15 mouse cellular contexts compared by ENCODE assay signal in genomic region chr3:115693390-115693789, GRCm38 (mm10). TPM values are rescaled to one million over a fixed set of nuclear protein-coding genes. Genes with fewer than 3 reads are reported as not detected.
A peak's percentile ranks its signal among the peaks of the same experiment; 100 is the strongest.
DNase-seq lines count a peak whose midpoint lies in the region; ATAC-seq and TF ChIP-seq lines count a peak whose summit lies in the region.
"Had no signal": no experiment of that assay in that cellular context is flagged by ENCODE, and none has a peak within 500 bp of the region (broad histone marks: within the 10 kb centered on the region; RNA-seq: fewer than 3 reads in every experiment).

No protein-coding gene starts in this region.

- H3K4me2 ChIP-seq in heart, postnatal 0 days (ENCODE audit: low read depth, low read length): no peak overlapping the region
- H3K4me2 ChIP-seq: limb, embryonic 13.5 days had no signal

- no peak for TF ChIP-seq POLR2A in MEL (IDR thresholded peaks at IDR 0.05; ENCODE audit: control insufficient read depth in 1 of 2, insufficient read depth in 1 of 2, low read depth in 1 of 2, low read length in 2 of 2, poor library complexity in 1 of 2)

- TF ChIP-seq RAD21 in MEL (IDR thresholded peaks at IDR 0.05; ENCODE audit: low read depth, low read length): no peak

- 0 out of 2 replicates have a peak, but pooled peaks have one; percentile 30 for ATAC-seq in heart, postnatal 0 days (ENCODE audit: insufficient read depth, low read depth)
- ATAC-seq in granulocyte monocyte progenitor cell, adult 5-6 weeks (replicated peaks; ENCODE audit: poor library complexity, severe bottlenecking): peak; percentile 21
- peak; percentile 20 for ATAC-seq in megakaryocyte, adult 5-6 weeks (ENCODE audit: poor library complexity, severe bottlenecking)
- ATAC-seq: intestine, embryonic 16.5 days had no signal

- H3K4me1 ChIP-seq in heart, postnatal 0 days (ENCODE audit: control insufficient read depth, insufficient read depth): no peaks in the 10 kb centered on the region
- H3K4me1 ChIP-seq in MEL (ENCODE audit: control insufficient read depth in 1 of 2, insufficient read depth in 2 of 2, low read length in 2 of 2): peaks cover 23 to 44% of the 10 kb centered on the region in 2 experiments
- H3K4me1 ChIP-seq: limb, embryonic 13.5 days had no signal

- H3K9me3 ChIP-seq in heart, postnatal 0 days (replicated peaks; ENCODE audit: control insufficient read depth, low read length): no peaks in the 10 kb centered on the region
- H3K9me3 ChIP-seq in MEL (replicated peaks; ENCODE audit: insufficient read depth, low read length): no peaks in the 10 kb centered on the region
- H3K9me3 ChIP-seq: limb, embryonic 13.5 days; midbrain, embryonic 10.5 days had no signal

- H3K79me2 ChIP-seq in MEL (ENCODE audit: control insufficient read depth, insufficient read depth, low read length, poor library complexity): no peaks in the 10 kb centered on the region

- no peak for DNase-seq in heart, postnatal 0 days (ENCODE audit: low spot score)
- no peak for DNase-seq in heart, adult 11 months
- peak; percentile 68 for DNase-seq in MEL (ENCODE audit: low read depth, low spot score)
- DNase-seq in left cerebral cortex, adult 9 months (ENCODE audit: low spot score in 2 of 2): no peak
- DNase-seq in frontal cortex, postnatal 25 days (ENCODE audit: low spot score in 2 of 2): no peak
- no peak for DNase-seq in adrenal gland, postnatal 14 days
- DNase-seq: cerebellum, adult 2 months; kidney, postnatal 14 days; thymus, adult 18-20 months had no signal

- H3K27me3 ChIP-seq in heart, postnatal 0 days (ENCODE audit: control insufficient read depth, insufficient read depth, low read length): no peaks in the 10 kb centered on the region
- H3K27me3 ChIP-seq in MEL (ENCODE audit: control insufficient read depth in 1 of 2, insufficient read depth in 2 of 2, low read length in 2 of 2): no peaks in the 10 kb centered on the region
- H3K27me3 ChIP-seq: limb, embryonic 13.5 days had no signal

- 0 out of 2 replicates have a peak, but pooled peaks cover 9% of the 10 kb centered on the region for H3K36me3 ChIP-seq in heart, postnatal 0 days (replicated peaks; ENCODE audit: control insufficient read depth, insufficient read depth, low read length)
- peaks cover 0 to 41% of the 10 kb centered on the region in 2 experiments; a peak in 2 of 4 replicates for H3K36me3 ChIP-seq in MEL (ENCODE audit: control insufficient read depth in 1 of 2, insufficient read depth in 2 of 2, low read length in 2 of 2)
- H3K36me3 ChIP-seq: limb, embryonic 13.5 days; midbrain, embryonic 10.5 days had no signal

- no peak overlapping the region for H3K4me3 ChIP-seq in heart, postnatal 0 days (ENCODE audit: low read depth, low read length)
- peak overlapping the region; percentile 44 to 46 for H3K4me3 ChIP-seq in MEL (ENCODE audit: control insufficient read depth in 1 of 2, insufficient read depth in 1 of 2, low read depth in 2 of 2, low read length in 2 of 2)
- H3K4me3 ChIP-seq: limb, embryonic 13.5 days; midbrain, embryonic 10.5 days; myocyte had no signal

- no peak overlapping the region for H3K9ac ChIP-seq in heart, postnatal 0 days (replicated peaks; ENCODE audit: low read depth, low read length)
- H3K9ac ChIP-seq in MEL (ENCODE audit: control insufficient read depth, low read depth, low read length, poor library complexity, severe bottlenecking): peak overlapping the region; percentile 48
- H3K9ac ChIP-seq: limb, embryonic 13.5 days had no signal

- no peak for TF ChIP-seq CTCF in heart, postnatal 0 days (IDR thresholded peaks at IDR 0.05; ENCODE audit: low read depth)
- no peak for TF ChIP-seq CTCF in MEL (IDR thresholded peaks at IDR 0.05 in 2 of 3, conservative IDR thresholded peaks at IDR 0.05 in 1 of 3; ENCODE audit: control insufficient read depth in 1 of 3, insufficient read depth in 1 of 3, low read depth in 2 of 3, low read length in 3 of 3, poor library complexity in 1 of 3, severe bottlenecking in 1 of 3)

- no peak for TF ChIP-seq EP300 in heart, postnatal 0 days (IDR thresholded peaks at IDR 0.05; ENCODE audit: low read depth)
- no peak; a peak in 1 of 4 replicates for TF ChIP-seq EP300 in MEL (IDR thresholded peaks at IDR 0.05; ENCODE audit: low read depth in 1 of 2, low read length in 2 of 2)

- WGBS in heart, postnatal 0 days: 40% methylated on average over 12 of the region's 12 CpGs

- H3K27ac ChIP-seq in heart, postnatal 0 days (ENCODE audit: low read depth): peak overlapping the region; percentile 65; the same call in 1 of the 2 replicates
- peak overlapping the region; percentile 72 for H3K27ac ChIP-seq in MEL (ENCODE audit: control insufficient read depth, low read depth, low read length)
- H3K27ac ChIP-seq: limb, embryonic 13.5 days; midbrain, embryonic 10.5 days had no signal

TF ChIP-seq in MEL, 35 proteins besides CTCF, POLR2A, EP300 and RAD21:
- TF ChIP-seq ZNF384 (IDR thresholded peaks at IDR 0.05; ENCODE audit: low read depth, low read length) (no peak), SMC3 (IDR thresholded peaks at IDR 0.05; ENCODE audit: low read depth, low read length) (no peak), ZKSCAN1 (IDR thresholded peaks at IDR 0.05; ENCODE audit: low read depth, low read length) (no peak), NRF1 (IDR thresholded peaks at IDR 0.05; ENCODE audit: insufficient read depth, low read depth, low read length, poor library complexity, severe bottlenecking) (no peak), JUND (IDR thresholded peaks at IDR 0.05; ENCODE audit: low read depth, low read length) (no peak), RCOR1 (IDR thresholded peaks at IDR 0.05; ENCODE audit: low read depth, low read length) (0 out of 2 replicates have a peak, but pooled peaks have one; percentile 43), E2F4 (IDR thresholded peaks at IDR 0.05; ENCODE audit: borderline replicate concordance, low read depth, low read length) (no peak), POLR2AphosphoS2 (IDR thresholded peaks at IDR 0.05; ENCODE audit: low read length) (no peak), CHD1 (IDR thresholded peaks at IDR 0.05; ENCODE audit: low read depth, low read length) (no peak), ZC3H11A (IDR thresholded peaks at IDR 0.05; ENCODE audit: low read depth, low read length) (no peak), ZMIZ1 (IDR thresholded peaks at IDR 0.05; ENCODE audit: low read depth, low read length) (no peak), GABPA (IDR thresholded peaks at IDR 0.05; ENCODE audit: low read depth, low read length) (no peak), POLR2AphosphoS5 (IDR thresholded peaks at IDR 0.05; ENCODE audit: borderline replicate concordance, low read depth, low read length) (no peak), KAT2A (conservative IDR thresholded peaks at IDR 0.05; ENCODE audit: low read depth, low read length) (no peak), MAZ (IDR thresholded peaks at IDR 0.05; ENCODE audit: low read depth, low read length) (no peak), TBP (IDR thresholded peaks at IDR 0.05; ENCODE audit: low read depth, low read length) (no peak), CHD2 (IDR thresholded peaks at IDR 0.05; ENCODE audit: low read length) (no peak), MYC (IDR thresholded peaks at IDR 0.05; ENCODE audit: low read depth, low read length) (no peak), HCFC1 (IDR thresholded peaks at IDR 0.05; ENCODE audit: low read depth, low read length) (peak; percentile 42; the same call in 1 of the 2 replicates), ELF1 (IDR thresholded peaks at IDR 0.05; ENCODE audit: low read depth, low read length) (no peak), MYB (IDR thresholded peaks at IDR 0.05; ENCODE audit: low read depth, low read length) (no peak), GATA1 (IDR thresholded peaks at IDR 0.05; ENCODE audit: low read depth, low read length) (peak; percentile 69), ETS1 (IDR thresholded peaks at IDR 0.05; ENCODE audit: low read depth, low read length) (peak; percentile 39; the same call in 1 of the 2 replicates), USF2 (IDR thresholded peaks at IDR 0.05; ENCODE audit: borderline replicate concordance in 1 of 2, insufficient read depth in 1 of 2, low read depth in 1 of 2, low read length in 2 of 2) (no peak), UBTF (IDR thresholded peaks at IDR 0.05; ENCODE audit: borderline replicate concordance, insufficient read depth, low read depth, low read length) (no peak), USF1 (IDR thresholded peaks at IDR 0.05; ENCODE audit: low read depth, low read length) (no peak), SIN3A (IDR thresholded peaks at IDR 0.05; ENCODE audit: low read length) (peak; percentile 43), MEF2A (IDR thresholded peaks at IDR 0.05; ENCODE audit: extremely low read depth, insufficient replicate concordance, low read depth, low read length, poor library complexity, severe bottlenecking) (no peak), MAX (IDR thresholded peaks at IDR 0.05; ENCODE audit: low read length) (no peak), MXI1 (IDR thresholded peaks at IDR 0.05; ENCODE audit: low read depth, low read length) (0 out of 2 replicates have a peak, but pooled peaks have one; percentile 45)

RNA-seq across cellular contexts. Expression of gene S1pr1, which starts 21.5 kb away (rescaled TPM):
- 160 and 192 TPM in 2 replicates for total RNA-seq in heart, postnatal 0 days (2014; rRNA removed; ENCODE audit: low replicate concordance)
- polyA plus RNA-seq in heart, postnatal 0 days (2015; fragmentation: Nextera tagmentation; extraction: Ambion mirVana): 66.1 and 74.6 TPM in 2 replicates
- 0.08 and 0.10 TPM in 2 replicates for total RNA-seq in MEL (2012; rRNA removed)
- polyA plus RNA-seq in MEL (2012; ENCODE audit: insufficient read depth in 1 of 2, insufficient read length in 2 of 2, low read depth in 1 of 2, low replicate concordance in 2 of 2, missing spikeins in 1 of 2): under 1 TPM in 1 of 2 experiments, not detected in 1; 0.13 TPM
- 0.77 and 1.6 TPM in 2 replicates for total RNA-seq in granulocyte monocyte progenitor cell, adult 5-6 weeks (2014; fragmentation: Nextera tagmentation)
- total RNA-seq in granulocyte monocyte progenitor cell, adult 5-6 weeks (2017): 0.26 and 1.0 TPM in 2 replicates
- 2.4 and 5.8 TPM in 2 replicates for total RNA-seq in megakaryocyte, adult 5-6 weeks (2015)
- total RNA-seq in megakaryocyte, adult 5-6 weeks (2017): 3.3 and 3.6 TPM in 2 replicates
- total RNA-seq in adrenal gland, postnatal 14 days (2021): 50.8 and 66.3 TPM in 2 replicates
